In the genomic region with DNA sequence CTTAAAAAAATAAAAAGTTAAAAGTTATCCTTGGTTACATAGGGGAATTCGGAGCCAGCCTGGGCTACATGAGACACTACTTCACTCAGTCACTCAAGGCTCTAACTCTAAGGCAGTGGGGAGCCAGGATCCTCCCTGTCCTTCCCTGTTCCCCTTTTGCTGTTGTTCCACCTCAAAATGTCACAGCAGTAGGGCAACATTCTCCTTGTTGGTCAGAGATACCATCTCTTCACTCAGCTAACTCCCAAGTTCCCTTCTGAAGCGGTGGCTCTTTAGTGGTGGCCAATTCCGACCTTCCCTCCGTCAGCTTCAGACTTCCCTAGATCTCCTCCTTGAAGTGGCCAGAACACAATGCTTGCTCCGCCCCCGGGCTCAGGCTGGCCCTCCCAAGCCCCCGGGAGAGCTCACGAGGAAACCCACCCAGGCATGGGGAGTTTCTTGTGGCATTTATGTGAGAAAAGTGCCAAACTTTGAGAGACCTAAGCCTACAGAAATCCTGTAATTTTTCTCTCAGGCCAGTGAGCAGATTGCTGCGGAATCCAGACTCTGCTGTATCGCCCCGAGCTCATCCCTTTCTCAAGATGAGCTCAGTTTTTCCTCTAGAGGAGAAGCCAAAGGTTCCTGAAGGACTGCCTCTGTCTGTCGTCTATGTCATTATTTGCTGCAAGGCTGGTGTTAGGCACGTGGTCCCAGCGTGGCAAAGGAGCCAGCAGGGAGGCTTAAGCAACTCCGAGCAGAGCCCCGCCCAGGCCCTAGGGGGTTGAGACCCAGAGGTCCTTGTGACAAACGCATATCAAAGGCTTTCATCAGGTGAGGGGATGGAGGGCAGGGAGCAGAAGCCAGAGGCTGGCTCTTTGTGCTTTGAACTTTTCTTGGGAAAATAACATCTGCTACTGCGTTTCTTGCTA, we compare ENCODE assay signal across 7 mouse cellular contexts. TPM values are rescaled to one million over a fixed set of nuclear protein-coding genes. Genes with fewer than 3 reads are reported as not detected.
A peak's percentile ranks its signal among the peaks of the same experiment; 100 is the strongest.
DNase-seq lines count a peak whose midpoint lies in the region; ATAC-seq and TF ChIP-seq lines count a peak whose summit lies in the region.

No protein-coding gene starts in this region.

- H3K27ac ChIP-seq in heart, adult 2 months, result no peak overlapping the region
- H3K27ac ChIP-seq in kidney, embryonic 14.5 days (ENCODE audit: low read depth, low read length), result no peak overlapping the region

- intact Hi-C loops in heart, adult 2 months (cut with DNase I), result no loop called here

- peak; percentile 43 for DNase-seq in MN1 (ENCODE audit: low spot score)
- DNase-seq in heart, adult 2 months, result peak; percentile 40 to 52
- peak; percentile 73 for DNase-seq in lung, postnatal 10 days
- peak; percentile 18 for DNase-seq in splenic B cell, adult 2 months (ENCODE audit: low read depth, low spot score)
- DNase-seq in right cerebral cortex, postnatal 36 days (ENCODE audit: low spot score in 2 of 2), result no peak

- TF ChIP-seq EP300 in heart, adult 2 months (IDR thresholded peaks at IDR 0.05; ENCODE audit: insufficient read depth, low read depth, low read length), result no peak

- no peaks in the 10 kb centered on the region for H3K27me3 ChIP-seq in heart, adult 2 months (ENCODE audit: control insufficient read depth, insufficient read depth, low read length)
- no peaks in the 10 kb centered on the region for H3K27me3 ChIP-seq in kidney, embryonic 14.5 days (ENCODE audit: control insufficient read depth, insufficient read depth, low read length)
- no peaks in the 10 kb centered on the region for H3K27me3 ChIP-seq in splenic B cell, adult 2 months (ENCODE audit: control insufficient read depth, insufficient read depth, low read length, poor library complexity, severe bottlenecking)

- peak overlapping the region; percentile 37 for H3K4me2 ChIP-seq in kidney, embryonic 14.5 days (replicated peaks; ENCODE audit: low read depth, low read length)

- no peaks in the 10 kb centered on the region for H3K36me3 ChIP-seq in heart, adult 2 months (ENCODE audit: control insufficient read depth, insufficient read depth, low read length)
- no peaks in the 10 kb centered on the region for H3K36me3 ChIP-seq in kidney, embryonic 14.5 days (ENCODE audit: control insufficient read depth, insufficient read depth, low read length)
- no peaks in the 10 kb centered on the region for H3K36me3 ChIP-seq in splenic B cell, adult 2 months (ENCODE audit: control insufficient read depth, insufficient read depth, low read length, poor library complexity, severe bottlenecking)

- TF ChIP-seq CTCF in heart, adult 2 months (IDR thresholded peaks at IDR 0.05), result no peak

- no peaks in the 10 kb centered on the region for H3K79me2 ChIP-seq in heart, adult 2 months (replicated peaks; ENCODE audit: control insufficient read depth, insufficient read depth, low read length)

- WGBS in heart, adult 2 months, result 8% methylated on average over 18 of the region's 18 CpGs
- 4% methylated on average over 18 of the region's 18 CpGs for WGBS in kidney, embryonic 14.5 days

- no peaks in the 10 kb centered on the region for H3K9me3 ChIP-seq in kidney, embryonic 14.5 days (ENCODE audit: control insufficient read depth, low read length)

- H3K4me3 ChIP-seq in heart, adult 2 months, result no peak overlapping the region
- peak overlapping the region; percentile 19; the same call in 1 of the 2 replicates for H3K4me3 ChIP-seq in kidney, embryonic 14.5 days (ENCODE audit: low read length)

- peak; percentile 43 for ATAC-seq in common myeloid progenitor, adult 5-6 weeks (replicated peaks; ENCODE audit: low read depth, poor library complexity, severe bottlenecking)
- ATAC-seq in kidney, embryonic 14.5 days (ENCODE audit: low FRiP score, low TSS enrichment), result no peak

- H3K9ac ChIP-seq in heart, adult 2 months (ENCODE audit: low read depth, low read length), result no peak overlapping the region
- peak overlapping the region; percentile 5; the same call in 1 of the 2 replicates for H3K9ac ChIP-seq in kidney, embryonic 14.5 days (ENCODE audit: low read depth, low read length)

- H3K4me1 ChIP-seq in heart, adult 2 months (ENCODE audit: control insufficient read depth, insufficient read depth, low read length), result peaks cover 6% of the 10 kb centered on the region
- peaks cover 6% of the 10 kb centered on the region; the same call in 1 of the 2 replicates for H3K4me1 ChIP-seq in kidney, embryonic 14.5 days (ENCODE audit: control insufficient read depth, insufficient read depth, low read length)

- TF ChIP-seq POLR2A in heart, adult 2 months (IDR thresholded peaks at IDR 0.05; ENCODE audit: insufficient read depth, low read depth, low read length), result no peak

RNA-seq across cellular contexts. Expression of gene Psmd12, which starts 31.3 kb away (rescaled TPM):
- total RNA-seq in common myeloid progenitor, adult 5-6 weeks (2017), result 119 and 150 TPM in 2 replicates
- 10 to 100 TPM; 78.3 to 92.2 TPM for total RNA-seq in heart, adult 2 months (2021)
- 22.6 and 42.4 TPM in 2 replicates for polyA plus RNA-seq in heart, adult 2 months (2012; rRNA removed)
- 170 and 201 TPM in 2 replicates for polyA plus RNA-seq in kidney, embryonic 14.5 days (2014; fragmentation: Nextera tagmentation; extraction: Ambion mirVana)

RNA-seq across cellular contexts. Expression of gene Helz, which starts 37.1 kb away (rescaled TPM):
- total RNA-seq in common myeloid progenitor, adult 5-6 weeks (2017), result 18.1 and 35.9 TPM in 2 replicates
- 10 to 100 TPM; 26.2 to 26.4 TPM for total RNA-seq in heart, adult 2 months (2021)
- polyA plus RNA-seq in heart, adult 2 months (2012; rRNA removed), result 9.0 and 10.8 TPM in 2 replicates
- polyA plus RNA-seq in kidney, embryonic 14.5 days (2014; fragmentation: Nextera tagmentation; extraction: Ambion mirVana), result 19.0 and 29.8 TPM in 2 replicates

RNA-seq across cellular contexts. Expression of gene Pitpnc1, which starts 40.1 kb away (rescaled TPM):
- total RNA-seq in common myeloid progenitor, adult 5-6 weeks (2017), result 36.5 and 42.8 TPM in 2 replicates
- 10 to 100 TPM; 66.4 to 68.1 TPM for total RNA-seq in heart, adult 2 months (2021)
- polyA plus RNA-seq in heart, adult 2 months (2012; rRNA removed), result 22.7 and 39.4 TPM in 2 replicates
- polyA plus RNA-seq in kidney, embryonic 14.5 days (2014; fragmentation: Nextera tagmentation; extraction: Ambion mirVana), result 15.2 and 19.4 TPM in 2 replicates

Comparison
In these comparisons a context has a peak if more than half of its experiments do, and no peak if none do; other contexts are left out.
1. DNase-seq: peak in MN1 (single experiment), heart, adult 2 months (2 of 2), lung, postnatal 10 days (single experiment) and splenic B cell, adult 2 months (single experiment); none in right cerebral cortex, postnatal 36 days (0 of 2).